8 mouse cellular contexts compared by ENCODE assay signal in the genomic region with DNA sequence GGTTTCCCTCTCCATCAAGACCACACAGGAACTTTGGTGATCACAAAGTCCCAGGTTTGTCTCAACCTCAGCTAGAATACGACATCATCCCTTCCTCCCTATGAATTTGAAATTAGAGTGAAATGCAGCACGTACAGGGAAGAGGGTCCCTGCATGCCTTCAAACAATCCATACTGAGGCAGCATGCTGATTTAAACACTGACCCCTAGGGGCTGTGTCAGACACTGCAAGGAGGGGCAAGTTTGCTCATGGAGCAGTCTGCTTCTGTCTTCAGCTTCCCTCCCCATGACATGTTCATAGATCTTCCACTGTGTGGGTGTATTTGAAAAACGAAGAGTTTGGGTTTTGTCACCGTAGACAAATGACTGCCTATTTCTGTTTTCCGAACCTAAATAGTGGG.
DNase-seq lines count a peak whose midpoint lies in the region; ATAC-seq and TF ChIP-seq lines count a peak whose summit lies in the region.
"Had no signal": no experiment of that assay in that cellular context is flagged by ENCODE, and none has a peak within 500 bp of the region (broad histone marks: within the 10 kb centered on the region; RNA-seq: fewer than 3 reads in every experiment).

No protein-coding gene starts in this region.

- no peaks in the 10 kb centered on the region for H3K9me3 ChIP-seq in hindbrain, postnatal 0 days (ENCODE audit: low read length)
- no peaks in the 10 kb centered on the region for H3K9me3 ChIP-seq in hindbrain, embryonic 14.5 days (ENCODE audit: control insufficient read depth, low read length)
- H3K9me3 ChIP-seq in embryonic facial prominence, embryonic 11.5 days (replicated peaks; ENCODE audit: control insufficient read depth, low read length), result no peaks in the 10 kb centered on the region
- H3K9me3 ChIP-seq: limb, embryonic 15.5 days had no signal

- no peak overlapping the region for H3K27ac ChIP-seq in hindbrain, postnatal 0 days
- no peak overlapping the region for H3K27ac ChIP-seq in hindbrain, embryonic 14.5 days
- H3K27ac ChIP-seq in embryonic facial prominence, embryonic 11.5 days (replicated peaks; ENCODE audit: low read depth, low read length), result no peak overlapping the region
- H3K27ac ChIP-seq: limb, embryonic 15.5 days had no signal

- peak; percentile 43; the same call in 1 of the 2 replicates for ATAC-seq in hindbrain, postnatal 0 days
- ATAC-seq in hindbrain, embryonic 14.5 days (ENCODE audit: low FRiP score), result no peak
- ATAC-seq in embryonic facial prominence, embryonic 11.5 days (replicated peaks; ENCODE audit: insufficient number of reproducible peaks, low FRiP score, low TSS enrichment, low read depth), result no peak
- no peak for ATAC-seq in monocyte, adult 5-6 weeks (replicated peaks; ENCODE audit: insufficient number of reproducible peaks, low FRiP score, low TSS enrichment, poor library complexity, severe bottlenecking)

- H3K27me3 ChIP-seq in hindbrain, postnatal 0 days (ENCODE audit: insufficient read depth, low read length), result no peaks in the 10 kb centered on the region
- H3K27me3 ChIP-seq in hindbrain, embryonic 14.5 days (ENCODE audit: control insufficient read depth, insufficient read depth, low read length), result no peaks in the 10 kb centered on the region
- H3K27me3 ChIP-seq in embryonic facial prominence, embryonic 11.5 days (ENCODE audit: control insufficient read depth, insufficient read depth, low read length), result no peaks in the 10 kb centered on the region
- H3K27me3 ChIP-seq: limb, embryonic 15.5 days had no signal

- H3K4me1 ChIP-seq in hindbrain, postnatal 0 days (ENCODE audit: insufficient read depth, low read length), result no peaks in the 10 kb centered on the region
- no peaks in the 10 kb centered on the region for H3K4me1 ChIP-seq in hindbrain, embryonic 14.5 days (replicated peaks; ENCODE audit: control insufficient read depth, insufficient read depth, low read length)
- no peaks in the 10 kb centered on the region for H3K4me1 ChIP-seq in embryonic facial prominence, embryonic 11.5 days (ENCODE audit: control insufficient read depth, insufficient read depth, low read length)
- H3K4me1 ChIP-seq: limb, embryonic 15.5 days had no signal

- H3K4me2 ChIP-seq in hindbrain, postnatal 0 days (ENCODE audit: low read depth, low read length), result no peak overlapping the region
- no peak overlapping the region for H3K4me2 ChIP-seq in hindbrain, embryonic 14.5 days (replicated peaks)
- no peak overlapping the region for H3K4me2 ChIP-seq in embryonic facial prominence, embryonic 11.5 days (ENCODE audit: low read depth, low read length)
- H3K4me2 ChIP-seq: limb, embryonic 15.5 days had no signal

- no peak for DNase-seq in hindbrain, postnatal 0 days (ENCODE audit: low spot score)
- DNase-seq in hindbrain, embryonic 14.5 days (ENCODE audit: low spot score), result no peak
- peak; percentile 40 for DNase-seq in thymus, postnatal 4 days
- no peak for DNase-seq in thymus, postnatal 10 days (ENCODE audit: low spot score in 2 of 2)
- peak; percentile 64 for DNase-seq in embryonic facial prominence, embryonic 11.5 days (ENCODE audit: low spot score)
- DNase-seq in ovary, postnatal 10 days (ENCODE audit: low spot score), result no peak

- no peak overlapping the region for H3K9ac ChIP-seq in hindbrain, postnatal 0 days (replicated peaks; ENCODE audit: low read length)
- no peak overlapping the region for H3K9ac ChIP-seq in hindbrain, embryonic 14.5 days
- no peak overlapping the region for H3K9ac ChIP-seq in embryonic facial prominence, embryonic 11.5 days (replicated peaks; ENCODE audit: low read length)
- H3K9ac ChIP-seq: limb, embryonic 15.5 days had no signal

- 65% methylated on average over 5 of the region's 5 CpGs for WGBS in hindbrain, postnatal 0 days
- WGBS in hindbrain, embryonic 14.5 days, result 52% methylated on average over 5 of the region's 5 CpGs
- 57% methylated on average over 5 of the region's 5 CpGs for WGBS in embryonic facial prominence, embryonic 11.5 days

- H3K36me3 ChIP-seq in hindbrain, postnatal 0 days (ENCODE audit: insufficient read depth, low read length), result no peaks in the 10 kb centered on the region
- no peaks in the 10 kb centered on the region for H3K36me3 ChIP-seq in hindbrain, embryonic 14.5 days (replicated peaks; ENCODE audit: control insufficient read depth, insufficient read depth)
- H3K36me3 ChIP-seq in embryonic facial prominence, embryonic 11.5 days (replicated peaks; ENCODE audit: control insufficient read depth, insufficient read depth, low read depth, low read length), result no peaks in the 10 kb centered on the region
- H3K36me3 ChIP-seq: limb, embryonic 15.5 days had no signal

- peak; percentile 68 for TF ChIP-seq CTCF in hindbrain, postnatal 0 days (IDR thresholded peaks at IDR 0.05; ENCODE audit: low read depth)

- H3K4me3 ChIP-seq in hindbrain, postnatal 0 days (ENCODE audit: low read length), result no peak overlapping the region
- no peak overlapping the region for H3K4me3 ChIP-seq in hindbrain, embryonic 14.5 days (replicated peaks; ENCODE audit: low read length)
- no peak overlapping the region for H3K4me3 ChIP-seq in embryonic facial prominence, embryonic 11.5 days (ENCODE audit: low read depth, low read length)
- H3K4me3 ChIP-seq: limb, embryonic 15.5 days had no signal

Comparison
In these comparisons a context has a peak if more than half of its experiments do, and no peak if none do; other contexts are left out.
1. DNase-seq: peak in thymus, postnatal 4 days (single experiment) and embryonic facial prominence, embryonic 11.5 days (single experiment); none in hindbrain, postnatal 0 days (single experiment), hindbrain, embryonic 14.5 days (single experiment), thymus, postnatal 10 days (0 of 2) and ovary, postnatal 10 days (single experiment).